Mouse (Mus musculus): ENCODE data around the gene Mycl. TPM values are rescaled to one million over a fixed set of nuclear protein-coding genes. Genes with fewer than 3 reads are reported as not detected.
A peak's percentile ranks its signal among the peaks of the same experiment; 100 is the strongest.

Gene Mycl
- polyA plus RNA-seq, 1 experiment from 2014 or later, result 112 TPM

- DNase-seq (no peak), ATAC-seq (ENCODE audit: low FRiP score, low TSS enrichment) (no peak)
- WGBS, result 89% methylated on average over 4 of the region's 4 CpGs
- H3K4me3 ChIP-seq (replicated peaks; ENCODE audit: low read depth, low read length), result no peak overlapping the region
- no peaks in the 10 kb centered on the region for H3K36me3 ChIP-seq (ENCODE audit: control insufficient read depth, insufficient read depth, low read length)
- no peaks in the 10 kb centered on the region for H3K4me1 ChIP-seq (ENCODE audit: control insufficient read depth, insufficient read depth, low read length)
- H3K9ac ChIP-seq (replicated peaks; ENCODE audit: low read length), result no peak overlapping the region
- no peak overlapping the region for H3K27ac ChIP-seq (replicated peaks; ENCODE audit: low read depth, low read length)
- H3K27me3 ChIP-seq (ENCODE audit: control insufficient read depth, insufficient read depth, low read length), result no peaks in the 10 kb centered on the region
- no peaks in the 10 kb centered on the region for H3K9me3 ChIP-seq (ENCODE audit: control insufficient read depth, low read length)
- H3K4me2 ChIP-seq (ENCODE audit: low read length), result no peak overlapping the region
Observed at GRCm38 (mm10) chr4:122976885-122977284, 18.6 kb upstream of the Mycl start.

GRCm38 (mm10) chr4:122978850-122979249, 16.6 kb upstream of the Mycl start:
- H3K4me3 ChIP-seq (replicated peaks; ENCODE audit: low read depth, low read length), result no peak overlapping the region
- H3K9ac ChIP-seq (replicated peaks; ENCODE audit: low read length), result no peak overlapping the region
- H3K4me1 ChIP-seq (ENCODE audit: control insufficient read depth, insufficient read depth, low read length), result peaks cover 7% of the 10 kb centered on the region; the same call in 1 of the 2 replicates
- H3K36me3 ChIP-seq (ENCODE audit: control insufficient read depth, insufficient read depth, low read length), result no peaks in the 10 kb centered on the region
- no peaks in the 10 kb centered on the region for H3K27me3 ChIP-seq (ENCODE audit: control insufficient read depth, insufficient read depth, low read length)
- H3K9me3 ChIP-seq (ENCODE audit: control insufficient read depth, low read length), result no peaks in the 10 kb centered on the region
- WGBS, result 93% methylated on average over 2 of the region's 2 CpGs
- DNase-seq (no peak), ATAC-seq (ENCODE audit: low FRiP score, low TSS enrichment) (no peak)
- no peak overlapping the region for H3K27ac ChIP-seq (replicated peaks; ENCODE audit: low read depth, low read length)
- H3K4me2 ChIP-seq (ENCODE audit: low read length), result no peak overlapping the region

- no peaks in the 10 kb centered on the region for H3K9me3 ChIP-seq (ENCODE audit: control insufficient read depth, low read length)
- no peak overlapping the region for H3K4me3 ChIP-seq (replicated peaks; ENCODE audit: low read depth, low read length)
- no peaks in the 10 kb centered on the region for H3K36me3 ChIP-seq (ENCODE audit: control insufficient read depth, insufficient read depth, low read length)
- no peaks in the 10 kb centered on the region for H3K27me3 ChIP-seq (ENCODE audit: control insufficient read depth, insufficient read depth, low read length)
- WGBS, result 74% methylated on average over 3 of the region's 3 CpGs
- no peak for ATAC-seq (ENCODE audit: low FRiP score, low TSS enrichment)
- H3K4me2 ChIP-seq (ENCODE audit: low read length), result no peak overlapping the region
- H3K4me1 ChIP-seq (ENCODE audit: control insufficient read depth, insufficient read depth, low read length), result peaks cover 7% of the 10 kb centered on the region; the same call in 1 of the 2 replicates
- H3K27ac ChIP-seq (replicated peaks; ENCODE audit: low read depth, low read length), result no peak overlapping the region
- DNase-seq, result no peak
- no peak overlapping the region for H3K9ac ChIP-seq (replicated peaks; ENCODE audit: low read length)
Observed at GRCm38 (mm10) chr4:122979826-122980225, 15.6 kb upstream of the Mycl start.

GRCm38 (mm10) chr4:122980684-122981083, 14.8 kb upstream of the Mycl start:
- Histone ChIP-seq H3K9ac (replicated peaks; ENCODE audit: low read length) (no peak overlapping the region), H3K4me1 (ENCODE audit: control insufficient read depth, insufficient read depth, low read length) (peaks cover 7% of the 10 kb centered on the region; the same call in 1 of the 2 replicates), H3K9me3 (ENCODE audit: control insufficient read depth, low read length) (no peaks in the 10 kb centered on the region), H3K27ac (replicated peaks; ENCODE audit: low read depth, low read length) (no peak overlapping the region), H3K36me3 (ENCODE audit: control insufficient read depth, insufficient read depth, low read length) (no peaks in the 10 kb centered on the region), H3K4me2 (ENCODE audit: low read length) (no peak overlapping the region), H3K4me3 (replicated peaks; ENCODE audit: low read depth, low read length) (no peak overlapping the region), H3K27me3 (ENCODE audit: control insufficient read depth, insufficient read depth, low read length) (no peaks in the 10 kb centered on the region)
- no peak for DNase-seq
- 86% methylated on average over 2 of the region's 2 CpGs for WGBS
- no peak for ATAC-seq (ENCODE audit: low FRiP score, low TSS enrichment)

- Histone ChIP-seq H3K4me3 (replicated peaks; ENCODE audit: low read depth, low read length) (no peak overlapping the region), H3K36me3 (ENCODE audit: control insufficient read depth, insufficient read depth, low read length) (no peaks in the 10 kb centered on the region), H3K27me3 (ENCODE audit: control insufficient read depth, insufficient read depth, low read length) (no peaks in the 10 kb centered on the region), H3K4me1 (ENCODE audit: control insufficient read depth, insufficient read depth, low read length) (peaks cover 7% of the 10 kb centered on the region; the same call in 1 of the 2 replicates), H3K9me3 (ENCODE audit: control insufficient read depth, low read length) (no peaks in the 10 kb centered on the region), H3K4me2 (ENCODE audit: low read length) (no peak overlapping the region), H3K27ac (replicated peaks; ENCODE audit: low read depth, low read length) (no peak overlapping the region), H3K9ac (replicated peaks; ENCODE audit: low read length) (no peak overlapping the region)
- no peak for DNase-seq
- 94% methylated on average over 7 of the region's 7 CpGs for WGBS
- ATAC-seq (ENCODE audit: low FRiP score, low TSS enrichment), result no peak
Observed at GRCm38 (mm10) chr4:122981238-122981637, 14.2 kb upstream of the Mycl start.

- WGBS, result 51% methylated on average over 3 of the region's 3 CpGs
- no peak overlapping the region for H3K9ac ChIP-seq (replicated peaks; ENCODE audit: low read length)
- no peak for DNase-seq
- no peaks in the 10 kb centered on the region for H3K27me3 ChIP-seq (ENCODE audit: control insufficient read depth, insufficient read depth, low read length)
- H3K9me3 ChIP-seq (ENCODE audit: control insufficient read depth, low read length), result no peaks in the 10 kb centered on the region
- no peak overlapping the region for H3K4me3 ChIP-seq (replicated peaks; ENCODE audit: low read depth, low read length)
- H3K27ac ChIP-seq (replicated peaks; ENCODE audit: low read depth, low read length), result no peak overlapping the region
- ATAC-seq (ENCODE audit: low FRiP score, low TSS enrichment), result no peak
- peaks cover 7% of the 10 kb centered on the region; the same call in 1 of the 2 replicates for H3K4me1 ChIP-seq (ENCODE audit: control insufficient read depth, insufficient read depth, low read length)
- no peaks in the 10 kb centered on the region for H3K36me3 ChIP-seq (ENCODE audit: control insufficient read depth, insufficient read depth, low read length)
- no peak overlapping the region for H3K4me2 ChIP-seq (ENCODE audit: low read length)
Observed at GRCm38 (mm10) chr4:122981930-122982329, 13.5 kb upstream of the Mycl start.

- 78% methylated on average over 3 of the region's 3 CpGs for WGBS
- Histone ChIP-seq H3K9ac (replicated peaks; ENCODE audit: low read length) (no peak overlapping the region), H3K4me3 (replicated peaks; ENCODE audit: low read depth, low read length) (no peak overlapping the region), H3K4me2 (ENCODE audit: low read length) (no peak overlapping the region; the same call in 1 of the 2 replicates), H3K36me3 (ENCODE audit: control insufficient read depth, insufficient read depth, low read length) (no peaks in the 10 kb centered on the region), H3K27ac (replicated peaks; ENCODE audit: low read depth, low read length) (no peak overlapping the region), H3K27me3 (ENCODE audit: control insufficient read depth, insufficient read depth, low read length) (no peaks in the 10 kb centered on the region), H3K4me1 (ENCODE audit: control insufficient read depth, insufficient read depth, low read length) (peaks cover 7% of the 10 kb centered on the region; the same call in 1 of the 2 replicates), H3K9me3 (ENCODE audit: control insufficient read depth, low read length) (no peaks in the 10 kb centered on the region)
- ATAC-seq (ENCODE audit: low FRiP score, low TSS enrichment) (no peak), DNase-seq (no peak)
Observed at GRCm38 (mm10) chr4:122982537-122982936, 12.9 kb upstream of the Mycl start.

GRCm38 (mm10) chr4:122983486-122984261, 11.8 kb upstream of the Mycl start:
- no peak for DNase-seq
- Histone ChIP-seq H3K4me2 (ENCODE audit: low read length) (peak overlapping the region; percentile 42), H3K9ac (replicated peaks; ENCODE audit: low read length) (peak overlapping the region; percentile 24; the same call in 1 of the 2 replicates), H3K27ac (replicated peaks; ENCODE audit: low read depth, low read length) (no peak overlapping the region), H3K9me3 (ENCODE audit: control insufficient read depth, low read length) (no peaks in the 10 kb centered on the region), H3K27me3 (ENCODE audit: control insufficient read depth, insufficient read depth, low read length) (no peaks in the 10 kb centered on the region), H3K4me3 (replicated peaks; ENCODE audit: low read depth, low read length) (no peak overlapping the region), H3K4me1 (ENCODE audit: control insufficient read depth, insufficient read depth, low read length) (peaks cover 7% of the 10 kb centered on the region; the same call in 1 of the 2 replicates), H3K36me3 (ENCODE audit: control insufficient read depth, insufficient read depth, low read length) (no peaks in the 10 kb centered on the region)
- WGBS, result 31% methylated on average over 17 of the region's 17 CpGs
- no peak for ATAC-seq (ENCODE audit: low FRiP score, low TSS enrichment)

- 48% methylated on average over 8 of the region's 8 CpGs for WGBS
- H3K4me2 ChIP-seq (ENCODE audit: low read length), result no peak overlapping the region
- H3K9me3 ChIP-seq (ENCODE audit: control insufficient read depth, low read length), result no peaks in the 10 kb centered on the region
- H3K9ac ChIP-seq (replicated peaks; ENCODE audit: low read length), result no peak overlapping the region
- H3K27me3 ChIP-seq (ENCODE audit: control insufficient read depth, insufficient read depth, low read length), result no peaks in the 10 kb centered on the region
- H3K4me3 ChIP-seq (replicated peaks; ENCODE audit: low read depth, low read length), result no peak overlapping the region
- ATAC-seq (ENCODE audit: low FRiP score, low TSS enrichment), result peak; percentile 80
- DNase-seq, result peak; percentile 90
- H3K27ac ChIP-seq (replicated peaks; ENCODE audit: low read depth, low read length), result no peak overlapping the region
- H3K4me1 ChIP-seq (ENCODE audit: control insufficient read depth, insufficient read depth, low read length), result peaks cover 7% of the 10 kb centered on the region; the same call in 1 of the 2 replicates
- H3K36me3 ChIP-seq (ENCODE audit: control insufficient read depth, insufficient read depth, low read length), result no peaks in the 10 kb centered on the region
Observed at GRCm38 (mm10) chr4:122985110-122985509, 10.3 kb upstream of the Mycl start.

Data from midbrain, embryonic 14.5 days (tissue).